Mouse (Mus musculus) megakaryocyte-erythroid progenitor cell, adult 5-6 weeks (primary cell): ENCODE measurements around the gene Zfp84. TPM values are rescaled to one million over a fixed set of nuclear protein-coding genes. Genes with fewer than 3 reads are reported as not detected.

Experiments
- ATAC-seq: replicated peaks from 2 replicates; pipeline ENCODE4 v1.8.0; 2016; ENCODE audit warnings: mild to moderate bottlenecking, inconsistent platforms; ENCODE audit not compliant: severe bottlenecking, poor library complexity, low FRiP score, low TSS enrichment
- total RNA-seq, 2 experiments: library from RNA; stranded (forward) in 1 of 2; stranded (reverse) in 1 of 2; fragments of 200-1000, 215-1000 nt in 1 of 2; fragments of >200 nt in 1 of 2; fragmentation: Nextera tagmentation in 1 of 2; gene quantifications; 2 replicates each; pipeline ENCODE4 v1.2.3; 2014 to 2017

The Zfp84 gene
- total RNA-seq, 2 experiments from 2014 or later, result 16.4 to 17.8 TPM

GRCm38 (mm10) chr7:29815061-29815784 is 46.9 kb downstream of the Zfp84 start:
- 0 out of 2 replicates have a peak, but pooled peaks have one; percentile 12 for ATAC-seq

- ATAC-seq, result peak; percentile 93
Observed at GRCm38 (mm10) chr7:29815910-29816429, 47.6 kb downstream of the Zfp84 start, which contains the start of gene Zfp790. Gene Zfp790 (plus strand): TSS chr7:29816114.

GRCm38 (mm10) chr7:29818619-29819254 is 50.4 kb downstream of the Zfp84 start:
- ATAC-seq, result peak; percentile 76

- ATAC-seq, result no peak
Observed at GRCm38 (mm10) chr7:29828001-29828400, 59.6 kb downstream of the Zfp84 start.

Other genes starting within 250 kb of the Zfp84 start
- 48.5 and 56.1 TPM in 2 replicates for gene Sipa1l3, start 249.9 kb upstream of the Zfp84 start, total RNA-seq (2014; fragmentation: Nextera tagmentation)
- gene Sipa1l3, start 249.9 kb upstream of the Zfp84 start, total RNA-seq (2017), result 6.2 and 7.0 TPM in 2 replicates
- gene Catsperg2, start 41.5 kb upstream of the Zfp84 start, total RNA-seq (2014; fragmentation: Nextera tagmentation), result not detected in 2 replicates
- not detected in 2 replicates for gene Catsperg2, start 41.5 kb upstream of the Zfp84 start, total RNA-seq (2017)
- 1.4 TPM in 1 of 2 replicates, not detected in the other for gene Zfp30, start 15.4 kb downstream of the Zfp84 start, total RNA-seq (2014; fragmentation: Nextera tagmentation)
- gene Zfp30, start 15.4 kb downstream of the Zfp84 start, total RNA-seq (2017), result 0.50 and 0.56 TPM in 2 replicates
- 4.0 and 7.6 TPM in 2 replicates for gene Zfp790, start 47.6 kb downstream of the Zfp84 start, total RNA-seq (2014; fragmentation: Nextera tagmentation)
- 10.4 and 12.2 TPM in 2 replicates for gene Zfp790, start 47.6 kb downstream of the Zfp84 start, total RNA-seq (2017)
- 4.6 TPM in 2 replicates for gene Zfp940, start 85.1 kb downstream of the Zfp84 start, total RNA-seq (2014; fragmentation: Nextera tagmentation)
- 8.2 and 10.7 TPM in 2 replicates for gene Zfp940, start 85.1 kb downstream of the Zfp84 start, total RNA-seq (2017)
- 3.2 and 5.3 TPM in 2 replicates for gene Zfp420, start 91.4 kb downstream of the Zfp84 start, total RNA-seq (2014; fragmentation: Nextera tagmentation)
- gene Zfp420, start 91.4 kb downstream of the Zfp84 start, total RNA-seq (2017), result 2.6 and 3.5 TPM in 2 replicates
- 7.2 and 8.0 TPM in 2 replicates for gene Zfp27, start 138.0 kb downstream of the Zfp84 start, total RNA-seq (2014; fragmentation: Nextera tagmentation)
- gene Zfp27, start 138.0 kb downstream of the Zfp84 start, total RNA-seq (2017), result 8.3 and 11.1 TPM in 2 replicates
- 0.12 and 0.74 TPM in 2 replicates for gene Zfp383, start 139.7 kb downstream of the Zfp84 start, total RNA-seq (2014; fragmentation: Nextera tagmentation)
- gene Zfp383, start 139.7 kb downstream of the Zfp84 start, total RNA-seq (2017), result 1.5 and 2.4 TPM in 2 replicates
- 9.1 and 10.6 TPM in 2 replicates for gene Zfp74, start 185.5 kb downstream of the Zfp84 start, total RNA-seq (2014; fragmentation: Nextera tagmentation)
- gene Zfp74, start 185.5 kb downstream of the Zfp84 start, total RNA-seq (2017), result 8.4 and 9.2 TPM in 2 replicates
- 9.0 and 16.5 TPM in 2 replicates for gene Zfp568, start 215.4 kb downstream of the Zfp84 start, total RNA-seq (2014; fragmentation: Nextera tagmentation)
- 25.7 and 26.1 TPM in 2 replicates for gene Zfp568, start 215.4 kb downstream of the Zfp84 start, total RNA-seq (2017)